Mouse (Mus musculus): ENCODE results near the gene Gemin4.

GRCm38 (mm10) chr11:76262611-76263351 lies 45.3 kb upstream of the Gemin4 start:
- TF ChIP-seq EP300 (IDR thresholded peaks at IDR 0.05; ENCODE audit: low read length) (no peak), CTCF (conservative IDR thresholded peaks at IDR 0.05 in 1 of 2, IDR thresholded peaks at IDR 0.05 in 1 of 2; ENCODE audit: low read depth in 2 of 2, low read length in 2 of 2) (no peak), RCOR1 (conservative IDR thresholded peaks at IDR 0.05; ENCODE audit: low read depth, low read length) (no peak), TCF12 (IDR thresholded peaks at IDR 0.05; ENCODE audit: low read depth, low read length) (no peak)

Measured in CH12.LX (cell line).